Mouse (Mus musculus) adrenal gland, adult 8-10 months (tissue): ENCODE measurements at regions not wholly inside any gene's neighbourhood (a gene's known extent, or its start where the extent isn't known, plus 50 kb on each side); places are given as distances from the start of the nearest gene placed in this dataset.
A peak's percentile ranks its signal among the peaks of the same experiment; 100 is the strongest.

ENCODE experiments used
- DNase-seq: peaks from one replicate; pipeline ENCODE4 v3.0.0; 2022

GRCm38 (mm10) chr15:88373923-88374322, 226.2 kb upstream of the Zdhhc25 start:
- no peak for DNase-seq

GRCm38 (mm10) chr15:88379342-88379741, 220.8 kb upstream of the Zdhhc25 start:
- no peak for DNase-seq

GRCm38 (mm10) chr15:88379951-88380623, 220.0 kb upstream of the Zdhhc25 start:
- no peak for DNase-seq

- no peak for DNase-seq
These were observed 218.7 kb upstream of the Zdhhc25 start for GRCm38 (mm10) chr15:88381419-88381818.

- DNase-seq, result no peak
These were observed 214.2 kb upstream of the Zdhhc25 start for GRCm38 (mm10) chr15:88385943-88386342.

GRCm38 (mm10) chr15:88386711-88387110, 213.4 kb upstream of the Zdhhc25 start:
- peak; percentile 49 for DNase-seq

- DNase-seq, result no peak
These were observed 208.3 kb upstream of the Zdhhc25 start for GRCm38 (mm10) chr15:88391822-88392221.

- no peak for DNase-seq
These were observed 201.0 kb upstream of the Zdhhc25 start for GRCm38 (mm10) chr15:88399064-88399463.

GRCm38 (mm10) chr15:88399989-88400388, 200.1 kb upstream of the Zdhhc25 start:
- no peak for DNase-seq

GRCm38 (mm10) chr15:88400787-88401186, 199.3 kb upstream of the Zdhhc25 start:
- no peak for DNase-seq

- DNase-seq, result no peak
These were observed 191.4 kb upstream of the Zdhhc25 start for GRCm38 (mm10) chr15:88408461-88409379.

GRCm38 (mm10) chr15:88414206-88414605, 185.9 kb upstream of the Zdhhc25 start:
- DNase-seq, result no peak

GRCm38 (mm10) chr15:88418881-88419280, 181.2 kb upstream of the Zdhhc25 start:
- no peak for DNase-seq

GRCm38 (mm10) chr15:88428441-88428840, 171.7 kb upstream of the Zdhhc25 start:
- no peak for DNase-seq

GRCm38 (mm10) chr15:88430941-88431340, 169.2 kb upstream of the Zdhhc25 start:
- no peak for DNase-seq

GRCm38 (mm10) chr15:88448272-88448671, 151.8 kb upstream of the Zdhhc25 start:
- no peak for DNase-seq

- DNase-seq, result no peak
These were observed 148.9 kb upstream of the Zdhhc25 start for GRCm38 (mm10) chr15:88451241-88451640.

- no peak for DNase-seq
These were observed 132.0 kb upstream of the Zdhhc25 start for GRCm38 (mm10) chr15:88468107-88468506.

GRCm38 (mm10) chr15:88468810-88469209, 131.3 kb upstream of the Zdhhc25 start:
- peak; percentile 8 for DNase-seq

GRCm38 (mm10) chr15:88469508-88470455, 130.3 kb upstream of the Zdhhc25 start:
- no peak for DNase-seq

GRCm38 (mm10) chr15:88472351-88473100, 127.6 kb upstream of the Zdhhc25 start:
- DNase-seq, result no peak

- no peak for DNase-seq
These were observed 126.9 kb upstream of the Zdhhc25 start for GRCm38 (mm10) chr15:88473221-88473620.
